Mouse (Mus musculus) hindlimb bud, embryonic 11.5 days (tissue): Measurements from ENCODE around the gene Tmem130.

Experiments
- DNase-seq: peaks from one replicate; pipeline ENCODE4 v3.0.0-alpha.2; 2012; ENCODE audit warnings: low read depth, low spot score; ENCODE audit errors: extremely low spot score

Tmem130 gene

GRCm38 (mm10) chr5:144734949-144735348, 26.7 kb downstream of the Tmem130 start:
- peak; percentile 41 for DNase-seq

- DNase-seq: peak; percentile 52
These were observed 27.7 kb downstream of the Tmem130 start for GRCm38 (mm10) chr5:144733953-144734352.

GRCm38 (mm10) chr5:144729216-144729615, 32.4 kb downstream of the Tmem130 start:
- no peak for DNase-seq

GRCm38 (mm10) chr5:144728237-144728636, 33.4 kb downstream of the Tmem130 start:
- DNase-seq: no peak

GRCm38 (mm10) chr5:144727119-144727518, 34.5 kb downstream of the Tmem130 start:
- DNase-seq: no peak

GRCm38 (mm10) chr5:144725554-144725953, 36.1 kb downstream of the Tmem130 start:
- DNase-seq: no peak

GRCm38 (mm10) chr5:144724926-144725325, 36.7 kb downstream of the Tmem130 start:
- DNase-seq: no peak

- DNase-seq: no peak
These were observed 41.3 kb downstream of the Tmem130 start for GRCm38 (mm10) chr5:144720281-144720680.

GRCm38 (mm10) chr5:144719781-144720180, 41.8 kb downstream of the Tmem130 start:
- no peak for DNase-seq

GRCm38 (mm10) chr5:144717186-144717585, 44.4 kb downstream of the Tmem130 start:
- no peak for DNase-seq

GRCm38 (mm10) chr5:144713371-144713770, 48.2 kb downstream of the Tmem130 start:
- no peak for DNase-seq

GRCm38 (mm10) chr5:144707603-144708002, 54.0 kb downstream of the Tmem130 start:
- DNase-seq: no peak

- DNase-seq: no peak
These were observed 57.9 kb downstream of the Tmem130 start for GRCm38 (mm10) chr5:144703464-144704368.

GRCm38 (mm10) chr5:144695289-144696060, 66.1 kb downstream of the Tmem130 start:
- no peak for DNase-seq

- DNase-seq: no peak
These were observed 67.5 kb downstream of the Tmem130 start for GRCm38 (mm10) chr5:144694161-144694560.

GRCm38 (mm10) chr5:144691421-144691820, 70.2 kb downstream of the Tmem130 start:
- DNase-seq: no peak

GRCm38 (mm10) chr5:144688371-144688770, 73.2 kb downstream of the Tmem130 start:
- no peak for DNase-seq
